Mouse (Mus musculus): ENCODE measurements around the gene Nudt14. TPM values are rescaled to one million over a fixed set of nuclear protein-coding genes. Genes with fewer than 3 reads are reported as not detected.

Gene Nudt14
- total and polyA plus RNA-seq, 2 experiments from 2014 or later = 22.2 to 55.5 TPM

DNA sequence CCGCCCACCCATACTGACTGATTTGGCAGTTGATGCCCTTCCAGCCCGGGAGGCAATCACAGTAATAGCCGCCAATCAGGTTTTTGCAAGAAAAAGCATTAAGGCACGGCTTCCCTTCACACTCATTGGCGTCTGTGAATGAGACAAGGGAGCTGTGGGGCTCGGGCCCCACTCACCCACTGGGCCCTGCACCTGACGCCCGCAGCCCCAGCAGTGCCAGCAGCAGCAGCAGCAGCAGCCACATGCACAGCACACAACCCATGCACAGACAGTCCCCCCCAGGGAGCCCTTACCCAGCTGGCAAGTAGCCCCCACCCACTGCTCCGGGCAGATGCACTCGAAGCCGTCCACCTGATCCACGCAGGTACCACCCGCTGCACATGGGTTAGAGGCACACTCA, 26.3 kb downstream of the Nudt14 start:
- Histone ChIP-seq H3K27me3 (ENCODE audit: insufficient read depth, low read length) (no peaks in the 10 kb centered on the region), H3K36me3 (ENCODE audit: insufficient read depth) (peaks cover 81% of the 10 kb centered on the region), H3K9ac (no peak overlapping the region), H3K27ac (ENCODE audit: low read depth, low read length) (no peak overlapping the region), H3K4me1 (ENCODE audit: insufficient read depth) (no peaks in the 10 kb centered on the region), H3K4me3 (ENCODE audit: low read depth, low read length) (no peak overlapping the region), H3K4me2 (ENCODE audit: low read depth) (no peak overlapping the region), H3K9me3 (ENCODE audit: low read length) (no peaks in the 10 kb centered on the region)
- WGBS = 64% methylated on average over 13 of the region's 13 CpGs
- ATAC-seq = no peak
- DNase-seq = no peak
- TF ChIP-seq CTCF (IDR thresholded peaks at IDR 0.05; ENCODE audit: low read depth) = no peak

DNA sequence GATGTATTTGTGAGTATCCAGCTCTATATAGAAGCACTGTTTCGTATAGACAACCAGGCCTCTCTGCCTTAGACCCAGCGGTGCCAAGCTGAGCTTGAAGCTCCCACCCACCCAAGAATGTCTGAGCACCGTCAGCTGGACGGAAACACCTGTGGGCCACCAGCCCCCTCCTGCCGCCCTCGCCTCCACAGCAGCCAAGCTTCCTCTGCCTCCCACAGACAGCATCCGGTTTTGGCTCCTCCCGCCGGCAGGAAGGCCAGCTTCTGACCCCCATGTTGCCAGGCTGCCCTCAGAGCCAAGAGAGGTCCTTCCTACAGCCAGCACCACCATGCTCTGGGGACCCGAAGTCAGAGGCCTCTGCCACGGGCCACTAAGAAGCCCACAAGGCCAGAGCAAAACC, 27.4 kb downstream of the Nudt14 start:
- Histone ChIP-seq H3K4me2 (ENCODE audit: low read depth) (no peak overlapping the region), H3K36me3 (ENCODE audit: insufficient read depth) (peaks cover 83% of the 10 kb centered on the region), H3K9ac (no peak overlapping the region), H3K4me3 (ENCODE audit: low read depth, low read length) (no peak overlapping the region), H3K27ac (ENCODE audit: low read depth, low read length) (no peak overlapping the region), H3K9me3 (ENCODE audit: low read length) (no peaks in the 10 kb centered on the region), H3K4me1 (ENCODE audit: insufficient read depth) (no peaks in the 10 kb centered on the region), H3K27me3 (ENCODE audit: insufficient read depth, low read length) (no peaks in the 10 kb centered on the region)
- ATAC-seq (no peak), DNase-seq (no peak)
- no peak for TF ChIP-seq CTCF (IDR thresholded peaks at IDR 0.05; ENCODE audit: low read depth)
- 86% methylated on average over 11 of the region's 11 CpGs for WGBS

DNA sequence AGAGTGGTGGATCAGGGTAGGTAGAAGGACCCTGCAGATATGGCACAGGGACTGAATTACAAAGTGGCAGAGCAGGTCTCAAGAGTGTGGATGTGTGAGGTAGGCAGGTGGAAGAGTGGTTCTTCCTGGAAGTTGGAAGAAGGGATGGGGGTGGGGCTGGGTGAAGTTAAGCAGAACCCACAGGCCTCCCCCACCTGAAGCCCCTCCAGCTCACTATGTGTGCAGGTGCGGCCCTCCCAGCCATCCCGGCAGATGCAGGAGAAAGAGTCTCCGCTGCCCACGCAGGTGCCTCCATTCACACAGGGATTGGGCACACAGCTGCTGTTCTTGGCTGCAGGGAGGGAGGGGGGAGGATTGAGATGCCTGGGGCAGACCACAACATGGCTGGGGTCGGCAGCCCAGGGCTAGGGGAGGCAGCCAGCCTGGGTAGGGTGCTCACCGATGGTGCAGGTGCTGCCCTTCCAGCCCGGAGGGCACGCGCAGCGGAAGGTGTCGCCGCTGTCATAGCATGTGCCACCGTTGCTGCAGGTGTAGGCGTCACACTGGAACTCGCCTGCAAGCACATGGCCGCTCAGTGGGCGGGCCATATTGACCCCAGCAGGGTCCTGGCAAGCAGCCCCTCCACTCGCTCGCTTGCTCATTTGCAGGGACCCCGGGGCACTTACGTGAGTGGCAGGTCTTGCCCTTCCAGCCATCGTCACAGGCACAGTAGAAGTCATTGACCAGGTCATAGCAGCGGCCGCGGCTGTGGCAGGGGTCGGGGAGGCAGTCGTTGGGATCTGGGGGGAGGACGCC, 28.8 kb downstream of the Nudt14 start:
- H3K9ac ChIP-seq = no peak overlapping the region
- no peak for TF ChIP-seq CTCF (IDR thresholded peaks at IDR 0.05; ENCODE audit: low read depth)
- no peak overlapping the region for H3K27ac ChIP-seq (ENCODE audit: low read depth, low read length)
- WGBS = 90% methylated on average over 28 of the region's 28 CpGs
- ATAC-seq = no peak
- no peak overlapping the region for H3K4me3 ChIP-seq (ENCODE audit: low read depth, low read length)
- no peak for DNase-seq
- no peak overlapping the region for H3K4me2 ChIP-seq (ENCODE audit: low read depth)
- H3K27me3 ChIP-seq (ENCODE audit: insufficient read depth, low read length) = no peaks in the 10 kb centered on the region
- H3K4me1 ChIP-seq (ENCODE audit: insufficient read depth) = no peaks in the 10 kb centered on the region
- no peaks in the 10 kb centered on the region for H3K9me3 ChIP-seq (ENCODE audit: low read length)
- H3K36me3 ChIP-seq (ENCODE audit: insufficient read depth) = peaks cover 83% of the 10 kb centered on the region

DNA sequence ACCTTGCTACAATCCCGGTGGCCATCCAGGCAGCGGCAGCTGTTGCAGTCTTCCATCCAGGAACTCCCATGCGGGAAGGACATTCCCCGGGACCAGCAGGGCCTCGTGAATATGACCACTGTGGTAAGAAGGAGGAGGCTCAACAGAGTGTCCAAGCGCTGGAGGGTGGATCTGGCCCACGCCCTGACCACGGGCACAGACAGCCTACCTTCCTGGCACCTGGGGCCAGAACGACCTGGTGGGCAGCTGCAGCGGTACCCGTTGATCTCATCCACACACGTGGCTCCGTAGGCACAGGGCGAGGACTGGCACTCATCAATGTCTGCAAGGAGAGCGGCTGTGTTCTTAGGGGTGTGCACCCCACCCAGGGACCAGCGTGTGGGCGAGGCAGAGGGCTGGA, 30.2 kb downstream of the Nudt14 start:
- no peak for ATAC-seq
- Histone ChIP-seq H3K27me3 (ENCODE audit: insufficient read depth, low read length) (no peaks in the 10 kb centered on the region), H3K9me3 (ENCODE audit: low read length) (no peaks in the 10 kb centered on the region), H3K27ac (ENCODE audit: low read depth, low read length) (no peak overlapping the region), H3K9ac (no peak overlapping the region), H3K36me3 (ENCODE audit: insufficient read depth) (peaks cover 84% of the 10 kb centered on the region), H3K4me1 (ENCODE audit: insufficient read depth) (no peaks in the 10 kb centered on the region), H3K4me2 (ENCODE audit: low read depth) (no peak overlapping the region), H3K4me3 (ENCODE audit: low read depth, low read length) (no peak overlapping the region)
- WGBS = 94% methylated on average over 17 of the region's 17 CpGs
- TF ChIP-seq CTCF (IDR thresholded peaks at IDR 0.05; ENCODE audit: low read depth) = no peak
- no peak for DNase-seq

DNA sequence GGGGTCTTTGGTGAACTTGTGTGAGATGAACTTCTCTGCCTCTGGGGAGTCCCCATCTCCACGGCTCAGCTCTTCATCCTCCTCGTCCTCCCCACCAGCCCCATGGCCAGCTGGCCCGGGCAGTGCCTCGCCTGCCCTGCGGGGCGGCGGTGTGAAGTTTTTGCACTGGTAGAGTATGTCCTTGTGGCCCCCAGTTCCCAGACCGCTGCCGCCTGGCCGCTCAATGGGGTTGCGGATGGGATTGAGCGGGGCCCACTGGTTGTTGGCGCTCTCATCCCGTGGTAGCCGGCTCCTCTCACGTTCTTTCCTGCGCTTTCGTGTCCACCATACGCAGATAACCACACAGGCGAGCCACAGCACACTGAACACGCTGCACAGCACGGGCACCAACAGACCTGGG, 32.9 kb downstream of the Nudt14 start:
- no peak overlapping the region for H3K9ac ChIP-seq
- 95% methylated on average over 22 of the region's 22 CpGs for WGBS
- no peaks in the 10 kb centered on the region for H3K4me1 ChIP-seq (ENCODE audit: insufficient read depth)
- no peak overlapping the region for H3K4me2 ChIP-seq (ENCODE audit: low read depth)
- H3K36me3 ChIP-seq (ENCODE audit: insufficient read depth) = peaks cover 82% of the 10 kb centered on the region
- no peak overlapping the region for H3K4me3 ChIP-seq (ENCODE audit: low read depth, low read length)
- ATAC-seq = no peak
- no peak for TF ChIP-seq CTCF (IDR thresholded peaks at IDR 0.05; ENCODE audit: low read depth)
- H3K9me3 ChIP-seq (ENCODE audit: low read length) = no peaks in the 10 kb centered on the region
- no peak overlapping the region for H3K27ac ChIP-seq (ENCODE audit: low read depth, low read length)
- no peak for DNase-seq
- no peaks in the 10 kb centered on the region for H3K27me3 ChIP-seq (ENCODE audit: insufficient read depth, low read length)

GRCm38 (mm10) chr12:112905001-112905400, 36.9 kb downstream of the Nudt14 start:
- no peak for TF ChIP-seq CTCF (IDR thresholded peaks at IDR 0.05; ENCODE audit: low read depth)
- Histone ChIP-seq H3K4me1 (ENCODE audit: insufficient read depth) (no peaks in the 10 kb centered on the region), H3K4me2 (ENCODE audit: low read depth) (no peak overlapping the region), H3K36me3 (ENCODE audit: insufficient read depth) (peaks cover 42% of the 10 kb centered on the region), H3K27ac (ENCODE audit: low read depth, low read length) (no peak overlapping the region), H3K9ac (no peak overlapping the region), H3K4me3 (ENCODE audit: low read depth, low read length) (no peak overlapping the region), H3K27me3 (ENCODE audit: insufficient read depth, low read length) (no peaks in the 10 kb centered on the region), H3K9me3 (ENCODE audit: low read length) (no peaks in the 10 kb centered on the region)
- DNase-seq = no peak
- no peak for ATAC-seq
- 89% methylated on average over 5 of the region's 5 CpGs for WGBS

DNA sequence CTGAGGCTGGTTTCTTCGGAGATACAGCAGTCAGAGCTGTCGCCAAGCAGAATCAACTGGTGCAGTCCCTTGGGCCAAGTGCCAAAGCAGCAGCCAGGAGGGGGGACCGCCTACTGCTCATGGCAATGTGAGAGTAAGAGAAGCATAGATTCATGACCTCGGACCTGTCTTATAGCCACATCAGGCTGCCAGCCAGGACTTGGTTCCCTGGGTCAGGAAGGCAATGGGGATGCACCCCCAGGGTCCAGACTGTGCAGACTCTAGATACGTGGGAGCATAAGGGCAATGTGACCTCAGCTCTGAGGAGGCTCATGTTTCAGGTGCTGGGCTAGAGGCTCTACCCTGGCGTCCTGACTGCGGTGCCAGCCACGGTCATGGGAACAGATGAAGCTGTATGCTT, 38.0 kb downstream of the Nudt14 start:
- H3K9me3 ChIP-seq (ENCODE audit: low read length) = no peaks in the 10 kb centered on the region
- ATAC-seq (no peak), DNase-seq (no peak)
- no peak overlapping the region for H3K9ac ChIP-seq
- peaks cover 31% of the 10 kb centered on the region for H3K36me3 ChIP-seq (ENCODE audit: insufficient read depth)
- H3K27me3 ChIP-seq (ENCODE audit: insufficient read depth, low read length) = no peaks in the 10 kb centered on the region
- no peak overlapping the region for H3K4me3 ChIP-seq (ENCODE audit: low read depth, low read length)
- no peaks in the 10 kb centered on the region for H3K4me1 ChIP-seq (ENCODE audit: insufficient read depth)
- H3K4me2 ChIP-seq (ENCODE audit: low read depth) = no peak overlapping the region
- 58% methylated on average over 8 of the region's 8 CpGs for WGBS
- no peak for TF ChIP-seq CTCF (IDR thresholded peaks at IDR 0.05; ENCODE audit: low read depth)
- no peak overlapping the region for H3K27ac ChIP-seq (ENCODE audit: low read depth, low read length)
